Mouse (Mus musculus) G1E (cell line): ENCODE data around the gene Col24a1.

Experiments
- CTCF ChIP-seq: IDR thresholded peaks from 2 replicates; pipeline ENCODE4 v1.5.1; 2012; ENCODE audit warnings: low read depth, low read length, inconsistent platforms, mixed read lengths
- GATA1 ChIP-seq: IDR thresholded peaks from 2 replicates; pipeline ENCODE4 v1.6.1; 2012; ENCODE audit warnings: borderline replicate concordance, low read length, inconsistent platforms, mixed read lengths

DNA sequence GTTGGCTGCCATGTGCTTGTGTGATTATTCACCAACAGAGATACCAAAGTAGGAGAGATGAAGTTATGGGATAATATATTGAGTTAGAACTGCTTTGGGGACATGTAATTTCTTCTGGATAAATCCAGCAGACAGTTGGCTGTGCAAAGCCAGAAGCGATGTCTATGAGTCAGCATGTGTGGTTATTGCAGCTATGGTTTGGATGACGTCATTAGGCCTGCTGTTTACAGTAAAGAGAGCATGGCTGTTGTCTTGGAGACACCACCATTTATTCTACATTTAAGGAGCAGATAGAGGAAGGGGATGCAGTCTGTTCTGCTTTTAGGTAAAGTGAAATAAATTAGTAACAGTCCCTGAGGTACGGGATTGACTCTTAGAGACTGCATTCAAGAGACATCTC, 14.9 kb downstream of the Col24a1 start:
- TF ChIP-seq CTCF (no peak), GATA1 (no peak)
